9 mouse cellular contexts compared by ENCODE assay signal in the genomic region with DNA sequence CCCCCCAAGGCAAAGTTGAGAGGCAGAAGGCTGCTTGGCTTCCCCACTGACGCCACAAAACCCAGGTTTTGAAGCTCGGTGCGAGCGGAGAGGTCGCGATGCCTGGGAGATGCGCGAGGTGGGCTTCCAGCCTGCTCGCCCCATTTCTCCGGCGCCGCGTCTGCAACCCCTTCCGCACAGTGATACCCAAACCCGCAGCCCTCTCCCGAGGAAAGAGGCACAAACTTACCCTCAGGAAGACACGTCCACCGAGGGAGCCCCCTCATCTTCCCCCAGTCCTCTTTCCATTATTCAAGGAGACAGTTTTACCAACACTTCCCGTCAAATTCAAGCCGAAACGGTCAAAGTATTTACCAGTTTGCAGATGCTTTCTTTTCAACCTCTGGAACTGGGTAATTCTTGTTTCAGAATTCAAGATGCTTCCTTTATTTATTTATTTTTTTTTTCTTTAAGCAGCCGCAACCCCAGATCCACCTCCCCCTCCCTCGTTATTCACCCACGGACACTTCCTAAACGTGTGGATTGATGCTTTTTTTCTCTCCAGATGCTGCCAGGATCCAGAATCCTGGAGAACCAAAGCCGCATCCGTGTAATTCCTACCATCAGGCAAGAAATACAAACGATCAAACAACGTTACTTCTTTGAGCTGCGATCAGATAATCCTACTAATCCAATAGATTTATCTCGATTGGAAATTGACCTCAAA.
DNase-seq lines count a peak whose midpoint lies in the region; ATAC-seq and TF ChIP-seq lines count a peak whose summit lies in the region.
"Had no signal": no experiment of that assay in that cellular context is flagged by ENCODE, and none has a peak within 500 bp of the region (broad histone marks: within the 10 kb centered on the region; RNA-seq: fewer than 3 reads in every experiment).

No protein-coding gene starts in this region.

- peak overlapping the region; percentile 90 for H3K4me2 ChIP-seq in heart, embryonic 11.5 days
- peak overlapping the region; percentile 63 for H3K4me2 ChIP-seq in forebrain, embryonic 11.5 days (ENCODE audit: low read depth, low read length, severe bottlenecking)
- peak overlapping the region; percentile 91 for H3K4me2 ChIP-seq in intestine, embryonic 14.5 days (ENCODE audit: low read length)
- peak overlapping the region; percentile 50 for H3K4me2 ChIP-seq in liver, embryonic 15.5 days

- H3K27me3 ChIP-seq in heart, embryonic 11.5 days (ENCODE audit: control insufficient read depth, insufficient read depth, low read length) = peaks cover 7% of the 10 kb centered on the region
- H3K27me3 ChIP-seq in forebrain, embryonic 11.5 days (ENCODE audit: control insufficient read depth, insufficient read depth, low read length) = 0 out of 2 replicates have a peak, but pooled peaks cover 2% of the 10 kb centered on the region
- H3K27me3 ChIP-seq in intestine, embryonic 14.5 days (replicated peaks; ENCODE audit: control insufficient read depth, insufficient read depth, low read length) = 0 out of 2 replicates have a peak, but pooled peaks cover 9% of the 10 kb centered on the region
- peaks cover 17% of the 10 kb centered on the region for H3K27me3 ChIP-seq in liver, embryonic 15.5 days
- no peaks in the 10 kb centered on the region for H3K27me3 ChIP-seq in small intestine, adult 2 months (ENCODE audit: control insufficient read depth, insufficient read depth, low read length)
- H3K27me3 ChIP-seq: CH12.LX had no signal

- no peak for TF ChIP-seq CTCF in small intestine, adult 2 months (IDR thresholded peaks at IDR 0.05; ENCODE audit: extremely low read depth, insufficient read length, insufficient replicate concordance, low read depth, low read length)

- WGBS in heart, embryonic 11.5 days (ENCODE audit: insufficient replicate concordance) = 2% methylated on average over 31 of the region's 31 CpGs
- WGBS in forebrain, embryonic 11.5 days = under 1% methylated on average over 31 of the region's 31 CpGs
- WGBS in intestine, embryonic 14.5 days = under 1% methylated on average over 31 of the region's 31 CpGs
- WGBS in liver, embryonic 15.5 days (ENCODE audit: insufficient replicate concordance) = 3% methylated on average over 31 of the region's 31 CpGs
- 5% methylated on average over 31 of the region's 31 CpGs for WGBS in small intestine, adult 2 months

- no peaks in the 10 kb centered on the region for H3K36me3 ChIP-seq in heart, embryonic 11.5 days (ENCODE audit: control insufficient read depth, insufficient read depth, low read length)
- H3K36me3 ChIP-seq in forebrain, embryonic 11.5 days (ENCODE audit: control insufficient read depth, insufficient read depth, low read length) = no peaks in the 10 kb centered on the region
- no peaks in the 10 kb centered on the region for H3K36me3 ChIP-seq in intestine, embryonic 14.5 days (ENCODE audit: control insufficient read depth, insufficient read depth, low read length)
- H3K36me3 ChIP-seq in liver, embryonic 15.5 days (replicated peaks) = no peaks in the 10 kb centered on the region
- no peaks in the 10 kb centered on the region for H3K36me3 ChIP-seq in small intestine, adult 2 months (ENCODE audit: control insufficient read depth, insufficient read depth, low read length)

- no peak overlapping the region for H3K9ac ChIP-seq in heart, embryonic 11.5 days (ENCODE audit: low read depth, low read length)
- peak overlapping the region; percentile 61 for H3K9ac ChIP-seq in forebrain, embryonic 11.5 days (ENCODE audit: low read length)
- peak overlapping the region; percentile 40 for H3K9ac ChIP-seq in intestine, embryonic 14.5 days (ENCODE audit: low read length)
- H3K9ac ChIP-seq in liver, embryonic 15.5 days = no peak overlapping the region

- no peak for TF ChIP-seq POLR2A in small intestine, adult 2 months (IDR thresholded peaks at IDR 0.05; ENCODE audit: low read depth, low read length)

- ATAC-seq in heart, embryonic 11.5 days (replicated peaks; ENCODE audit: insufficient number of reproducible peaks, low FRiP score, low TSS enrichment) = no peak
- peak; percentile 62 for ATAC-seq in forebrain, embryonic 11.5 days (replicated peaks; ENCODE audit: low FRiP score)
- no peak for ATAC-seq in intestine, embryonic 14.5 days (replicated peaks; ENCODE audit: low FRiP score, low TSS enrichment, low read depth)
- no peak for ATAC-seq in liver, embryonic 15.5 days (ENCODE audit: insufficient read depth)
- ATAC-seq in erythroblast, adult 5-6 weeks (replicated peaks; ENCODE audit: low FRiP score, poor library complexity, severe bottlenecking) = no peak

- H3K9me3 ChIP-seq in heart, embryonic 11.5 days (replicated peaks; ENCODE audit: control insufficient read depth, low read length) = no peaks in the 10 kb centered on the region
- H3K9me3 ChIP-seq in forebrain, embryonic 11.5 days (ENCODE audit: control insufficient read depth, low read length) = no peaks in the 10 kb centered on the region
- H3K9me3 ChIP-seq in intestine, embryonic 14.5 days (ENCODE audit: control insufficient read depth, low read length) = no peaks in the 10 kb centered on the region
- H3K9me3 ChIP-seq in liver, embryonic 15.5 days (replicated peaks) = no peaks in the 10 kb centered on the region

- intact Hi-C loops in heart, postnatal 25 days (cut with DNase I) = no loop called here

- H3K4me3 ChIP-seq in heart, embryonic 11.5 days (ENCODE audit: low read depth, low read length) = peak overlapping the region; percentile 52
- H3K4me3 ChIP-seq in forebrain, embryonic 11.5 days (ENCODE audit: low read depth, low read length) = peak overlapping the region; percentile 50
- H3K4me3 ChIP-seq in intestine, embryonic 14.5 days (ENCODE audit: low read depth, low read length) = peak overlapping the region; percentile 54
- peak overlapping the region; percentile 15; the same call in 1 of the 2 replicates for H3K4me3 ChIP-seq in liver, embryonic 15.5 days (replicated peaks)
- H3K4me3 ChIP-seq in small intestine, adult 2 months (ENCODE audit: low read depth, low read length) = peak overlapping the region; percentile 39

- H3K27ac ChIP-seq in heart, embryonic 11.5 days (ENCODE audit: low read depth, low read length) = no peak overlapping the region
- 0 out of 2 replicates have a peak overlapping the region, but pooled peaks have one; percentile 25 for H3K27ac ChIP-seq in forebrain, embryonic 11.5 days (ENCODE audit: low read depth, low read length)
- no peak overlapping the region for H3K27ac ChIP-seq in intestine, embryonic 14.5 days (ENCODE audit: low read depth)
- no peak overlapping the region for H3K27ac ChIP-seq in liver, embryonic 15.5 days (replicated peaks)
- H3K27ac ChIP-seq in small intestine, adult 2 months (ENCODE audit: insufficient read depth, low read depth, low read length) = no peak overlapping the region

- no peaks in the 10 kb centered on the region for H3K4me1 ChIP-seq in heart, embryonic 11.5 days (ENCODE audit: control insufficient read depth, insufficient read depth, low read length)
- no peaks in the 10 kb centered on the region for H3K4me1 ChIP-seq in forebrain, embryonic 11.5 days (replicated peaks; ENCODE audit: control insufficient read depth, insufficient read depth, low read length)
- 0 out of 2 replicates have a peak, but pooled peaks cover 4% of the 10 kb centered on the region for H3K4me1 ChIP-seq in intestine, embryonic 14.5 days (replicated peaks; ENCODE audit: control insufficient read depth, insufficient read depth, low read length)
- no peaks in the 10 kb centered on the region for H3K4me1 ChIP-seq in liver, embryonic 15.5 days (replicated peaks)
- no peaks in the 10 kb centered on the region for H3K4me1 ChIP-seq in small intestine, adult 2 months (ENCODE audit: control insufficient read depth, insufficient read depth, insufficient read length, low read length)

- no peak for DNase-seq in heart, postnatal 25 days (ENCODE audit: low spot score)
- peak; percentile 20 for DNase-seq in brain, embryonic 18.5 days (ENCODE audit: low read depth, low spot score)
- DNase-seq in forebrain, embryonic 11.5 days (ENCODE audit: low spot score) = peak; percentile 73
- peak; percentile 70 for DNase-seq in intestine, embryonic 14.5 days (ENCODE audit: low spot score)

Comparison
In these comparisons a context has a peak if more than half of its experiments do, and no peak if none do; other contexts are left out.
1. H3K9ac ChIP-seq: peak in forebrain, embryonic 11.5 days (single experiment) and intestine, embryonic 14.5 days (single experiment); none in heart, embryonic 11.5 days (single experiment) and liver, embryonic 15.5 days (single experiment).
2. Peak in every context shown above with its lines, with median percentiles within 50 percentile points of each other: H3K4me2 ChIP-seq and H3K4me3 ChIP-seq.